Mouse (Mus musculus) embryonic fibroblast, embryonic 13.5 days (primary cell): ENCODE results near the gene Icosl. TPM values are rescaled to one million over a fixed set of nuclear protein-coding genes. Genes with fewer than 3 reads are reported as not detected.
"Not testable (repeated sequence)": the region's sequence is repeated elsewhere in the genome, so short reads cannot be mapped to it uniquely, and the experiment has no call there.

Experiments used
- H3K27ac ChIP-seq: 2 replicates; pipeline ENCODE4 v1.5.1; 2012; ENCODE audit warnings: low read length, control low read depth, inconsistent platforms; ENCODE audit not compliant: insufficient read depth
- H3K4me1 ChIP-seq: 2 replicates; pipeline ENCODE4 v1.6.1; 2011; ENCODE audit warnings: low read length; ENCODE audit not compliant: control insufficient read depth, insufficient read depth
- H3K4me3 ChIP-seq: 2 replicates; pipeline ENCODE4 v1.5.1; 2011; ENCODE audit warnings: mild to moderate bottlenecking, control low read depth, low read length; ENCODE audit not compliant: insufficient read depth
- CTCF ChIP-seq: IDR thresholded peaks from 2 replicates; pipeline ENCODE4 v1.5.1; 2011; ENCODE audit warnings: mild to moderate bottlenecking, control low read depth, low read length, moderate library complexity, borderline replicate concordance; ENCODE audit not compliant: insufficient read depth
- POLR2A ChIP-seq: IDR thresholded peaks from 2 replicates; pipeline ENCODE4 v1.6.1; 2011; ENCODE audit warnings: low read depth, mild to moderate bottlenecking, control low read depth, low read length, moderate library complexity
- polyA plus RNA-seq: library from polyadenylated mRNA; stranded (reverse); fragments of >200 nt; gene quantifications from 2 replicates; pipeline ENCODE4 v1.2.4, GENCODE M21; 2011; ENCODE audit warnings: low read depth; ENCODE audit not compliant: missing spikeins, insufficient read length

Icosl gene
- polyA plus RNA-seq, 1 experiment, result 0.98 TPM

GRCm38 (mm10) chr10:78090706-78091491 is 21.8 kb downstream of the Icosl start:
- Histone ChIP-seq H3K4me3 (no peak overlapping the region), H3K4me1 (peaks cover 2% of the 10 kb centered on the region), H3K27ac (no peak overlapping the region)
- TF ChIP-seq POLR2A, result no peak
- no peak for TF ChIP-seq CTCF

- no peak overlapping the region for H3K4me3 ChIP-seq
- TF ChIP-seq CTCF (no peak), POLR2A (no peak)
- H3K4me1 ChIP-seq, result peaks cover 2% of the 10 kb centered on the region
- no peak overlapping the region for H3K27ac ChIP-seq
Observed at GRCm38 (mm10) chr10:78091865-78092724, 23.0 kb downstream of the Icosl start.

- no peak for TF ChIP-seq CTCF
- TF ChIP-seq POLR2A, result no peak
- no peak overlapping the region for H3K27ac ChIP-seq
- H3K4me3 ChIP-seq, result no peak overlapping the region
- peaks cover 2% of the 10 kb centered on the region for H3K4me1 ChIP-seq
Observed at GRCm38 (mm10) chr10:78092725-78093029, 23.6 kb downstream of the Icosl start.

GRCm38 (mm10) chr10:78095221-78095620 is 26.1 kb downstream of the Icosl start:
- H3K27ac ChIP-seq, result no peak overlapping the region
- peaks cover 2% of the 10 kb centered on the region for H3K4me1 ChIP-seq
- no peak for TF ChIP-seq CTCF
- no peak for TF ChIP-seq POLR2A
- no peak overlapping the region for H3K4me3 ChIP-seq

- TF ChIP-seq CTCF (no peak), POLR2A (no peak)
- peaks cover 2% of the 10 kb centered on the region for H3K4me1 ChIP-seq
Observed at GRCm38 (mm10) chr10:78095954-78096931, 27.1 kb downstream of the Icosl start.

GRCm38 (mm10) chr10:78099860-78100259 is 30.8 kb downstream of the Icosl start:
- H3K4me3 ChIP-seq, H3K4me1 ChIP-seq, H3K27ac ChIP-seq: not testable (repeated sequence)

More at GRCm38 (mm10) chr10:78095954-78096931, 27.1 kb downstream of the Icosl start:
- Histone ChIP-seq H3K4me3 (no peak overlapping the region), H3K27ac (no peak overlapping the region)

GRCm38 (mm10) chr10:78100989-78101780 is 32.1 kb downstream of the Icosl start:
- Histone ChIP-seq H3K27ac (no peak overlapping the region), H3K4me3 (no peak overlapping the region), H3K4me1 (no peaks in the 10 kb centered on the region)
- TF ChIP-seq POLR2A, result no peak
- no peak for TF ChIP-seq CTCF

GRCm38 (mm10) chr10:78104555-78105490 is 35.7 kb downstream of the Icosl start:
- TF ChIP-seq POLR2A (no peak), CTCF (no peak)
- Histone ChIP-seq H3K4me3 (no peak overlapping the region), H3K4me1 (no peaks in the 10 kb centered on the region), H3K27ac (no peak overlapping the region)
